Mouse (Mus musculus): ENCODE results near the gene Efl1. TPM values are rescaled to one million over a fixed set of nuclear protein-coding genes. Genes with fewer than 3 reads are reported as not detected.

Efl1 gene
- polyA plus RNA-seq, 1 experiment from 2014 or later: 16.9 TPM

DNA sequence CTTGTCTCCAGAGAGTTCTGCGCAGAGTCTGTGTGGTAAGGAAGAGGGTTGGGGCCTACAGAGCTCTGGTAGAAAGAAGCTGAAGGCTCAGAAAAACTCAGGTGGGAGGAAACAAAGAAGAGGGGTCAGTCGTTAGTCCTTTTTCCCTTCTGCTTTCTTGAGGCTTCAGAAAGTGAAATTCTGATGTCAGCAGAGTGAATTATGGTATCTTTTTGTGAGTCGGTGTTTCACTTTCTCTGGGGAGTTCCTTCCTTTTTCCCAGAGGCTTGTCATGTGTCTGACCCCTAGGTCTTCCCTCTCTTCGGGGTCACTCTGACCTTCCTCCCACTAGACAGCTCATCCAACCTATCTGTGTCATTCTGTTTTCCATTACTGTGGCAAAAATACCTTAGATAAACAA, 153.8 kb downstream of the Efl1 start:
- no peak overlapping the region for H3K4me3 ChIP-seq (ENCODE audit: low read depth, low read length)
- H3K36me3 ChIP-seq (ENCODE audit: control insufficient read depth, insufficient read depth, low read length): no peaks in the 10 kb centered on the region
- H3K9me3 ChIP-seq (replicated peaks; ENCODE audit: control insufficient read depth, low read length): no peaks in the 10 kb centered on the region
- H3K4me1 ChIP-seq (ENCODE audit: control insufficient read depth, insufficient read depth, low read length): no peaks in the 10 kb centered on the region
- no peaks in the 10 kb centered on the region for H3K27me3 ChIP-seq (ENCODE audit: control insufficient read depth, insufficient read depth, low read length)
- H3K9ac ChIP-seq (ENCODE audit: low read depth, low read length): no peak overlapping the region
- no peak for ATAC-seq (replicated peaks; ENCODE audit: insufficient number of reproducible peaks, low FRiP score, low TSS enrichment)
- WGBS (ENCODE audit: insufficient replicate concordance): 53% methylated on average over 4 of the region's 4 CpGs
- no peak overlapping the region for H3K4me2 ChIP-seq
- H3K27ac ChIP-seq (ENCODE audit: low read depth, low read length): no peak overlapping the region

DNA sequence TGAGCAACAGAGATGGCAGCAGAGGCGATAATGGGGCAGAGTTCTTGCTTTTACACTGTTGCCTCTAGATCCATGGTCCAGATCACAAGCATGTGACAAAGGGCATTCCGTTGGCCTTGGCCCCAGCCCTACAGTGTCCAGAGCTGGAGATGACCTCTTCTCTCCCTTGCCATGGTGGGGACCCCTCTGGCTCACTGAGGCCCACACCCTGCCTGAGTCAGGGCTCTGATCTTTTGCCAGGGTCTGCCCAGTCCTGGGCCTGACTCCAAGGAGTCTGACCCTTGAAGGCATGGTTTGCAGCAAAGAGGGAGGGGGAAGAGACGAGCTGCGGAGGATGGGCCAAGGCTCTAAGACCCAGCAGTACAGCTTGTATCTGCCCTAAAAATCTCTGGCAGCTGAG, 159.8 kb downstream of the Efl1 start:
- no peak overlapping the region for H3K4me2 ChIP-seq
- H3K4me3 ChIP-seq (ENCODE audit: low read depth, low read length): no peak overlapping the region
- WGBS (ENCODE audit: insufficient replicate concordance): 62% methylated on average over 4 of the region's 4 CpGs
- no peak for ATAC-seq (replicated peaks; ENCODE audit: insufficient number of reproducible peaks, low FRiP score, low TSS enrichment)
- no peaks in the 10 kb centered on the region for H3K36me3 ChIP-seq (ENCODE audit: control insufficient read depth, insufficient read depth, low read length)
- no peak overlapping the region for H3K27ac ChIP-seq (ENCODE audit: low read depth, low read length)
- no peaks in the 10 kb centered on the region for H3K4me1 ChIP-seq (ENCODE audit: control insufficient read depth, insufficient read depth, low read length)
- H3K9me3 ChIP-seq (replicated peaks; ENCODE audit: control insufficient read depth, low read length): no peaks in the 10 kb centered on the region
- no peaks in the 10 kb centered on the region for H3K27me3 ChIP-seq (ENCODE audit: control insufficient read depth, insufficient read depth, low read length)
- H3K9ac ChIP-seq (ENCODE audit: low read depth, low read length): no peak overlapping the region

DNA sequence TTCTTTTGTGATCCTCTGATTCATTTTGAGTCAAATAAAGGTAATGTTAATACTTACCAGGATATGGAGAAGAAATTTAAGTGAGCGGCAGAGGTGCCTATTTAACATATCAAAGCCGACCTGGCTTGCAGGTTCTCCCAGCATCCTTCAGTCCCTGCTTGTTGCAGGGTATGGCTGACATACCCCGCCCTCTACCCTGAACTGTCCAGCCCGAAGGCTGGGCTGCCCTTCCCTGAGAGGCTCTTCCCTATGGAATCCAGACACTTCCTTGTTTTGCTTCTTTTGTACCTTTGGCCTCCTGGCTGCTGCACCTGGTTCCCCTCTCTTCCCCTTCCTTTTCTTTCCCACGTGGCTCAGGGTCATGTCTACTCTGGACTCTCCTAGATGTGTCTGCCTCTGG, 160.7 kb downstream of the Efl1 start:
- Histone ChIP-seq H3K9ac (ENCODE audit: low read depth, low read length) (no peak overlapping the region), H3K4me3 (ENCODE audit: low read depth, low read length) (no peak overlapping the region), H3K4me1 (ENCODE audit: control insufficient read depth, insufficient read depth, low read length) (no peaks in the 10 kb centered on the region), H3K27ac (ENCODE audit: low read depth, low read length) (no peak overlapping the region), H3K9me3 (replicated peaks; ENCODE audit: control insufficient read depth, low read length) (no peaks in the 10 kb centered on the region), H3K4me2 (no peak overlapping the region), H3K36me3 (ENCODE audit: control insufficient read depth, insufficient read depth, low read length) (no peaks in the 10 kb centered on the region), H3K27me3 (ENCODE audit: control insufficient read depth, insufficient read depth, low read length) (no peaks in the 10 kb centered on the region)
- WGBS (ENCODE audit: insufficient replicate concordance): 67% methylated on average over 5 of the region's 5 CpGs
- no peak for ATAC-seq (replicated peaks; ENCODE audit: insufficient number of reproducible peaks, low FRiP score, low TSS enrichment)

DNA sequence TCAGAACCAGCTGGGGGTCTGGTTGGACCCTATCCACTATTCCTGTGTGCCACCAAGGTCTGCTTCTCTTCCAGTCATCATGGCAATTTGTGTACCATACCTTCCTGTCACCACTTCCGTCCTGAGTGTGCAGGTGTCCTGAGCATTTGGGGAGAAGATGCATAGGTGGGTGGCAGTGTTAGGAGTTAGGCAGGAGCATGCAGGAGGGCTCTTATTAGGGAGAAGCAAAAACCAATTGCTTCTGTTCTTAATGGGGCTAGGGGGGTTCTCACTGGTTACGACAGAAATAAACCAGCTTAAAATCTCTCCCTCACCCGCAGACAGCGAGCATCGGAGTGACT, 162.4 kb downstream of the Efl1 start:
- H3K4me1 ChIP-seq (ENCODE audit: control insufficient read depth, insufficient read depth, low read length): no peaks in the 10 kb centered on the region
- WGBS (ENCODE audit: insufficient replicate concordance): 47% methylated on average over 5 of the region's 5 CpGs
- H3K27ac ChIP-seq (ENCODE audit: low read depth, low read length): no peak overlapping the region
- H3K4me3 ChIP-seq (ENCODE audit: low read depth, low read length): no peak overlapping the region
- no peaks in the 10 kb centered on the region for H3K9me3 ChIP-seq (replicated peaks; ENCODE audit: control insufficient read depth, low read length)
- no peak overlapping the region for H3K4me2 ChIP-seq
- no peaks in the 10 kb centered on the region for H3K36me3 ChIP-seq (ENCODE audit: control insufficient read depth, insufficient read depth, low read length)
- no peaks in the 10 kb centered on the region for H3K27me3 ChIP-seq (ENCODE audit: control insufficient read depth, insufficient read depth, low read length)
- no peak overlapping the region for H3K9ac ChIP-seq (ENCODE audit: low read depth, low read length)
- ATAC-seq (replicated peaks; ENCODE audit: insufficient number of reproducible peaks, low FRiP score, low TSS enrichment): no peak

DNA sequence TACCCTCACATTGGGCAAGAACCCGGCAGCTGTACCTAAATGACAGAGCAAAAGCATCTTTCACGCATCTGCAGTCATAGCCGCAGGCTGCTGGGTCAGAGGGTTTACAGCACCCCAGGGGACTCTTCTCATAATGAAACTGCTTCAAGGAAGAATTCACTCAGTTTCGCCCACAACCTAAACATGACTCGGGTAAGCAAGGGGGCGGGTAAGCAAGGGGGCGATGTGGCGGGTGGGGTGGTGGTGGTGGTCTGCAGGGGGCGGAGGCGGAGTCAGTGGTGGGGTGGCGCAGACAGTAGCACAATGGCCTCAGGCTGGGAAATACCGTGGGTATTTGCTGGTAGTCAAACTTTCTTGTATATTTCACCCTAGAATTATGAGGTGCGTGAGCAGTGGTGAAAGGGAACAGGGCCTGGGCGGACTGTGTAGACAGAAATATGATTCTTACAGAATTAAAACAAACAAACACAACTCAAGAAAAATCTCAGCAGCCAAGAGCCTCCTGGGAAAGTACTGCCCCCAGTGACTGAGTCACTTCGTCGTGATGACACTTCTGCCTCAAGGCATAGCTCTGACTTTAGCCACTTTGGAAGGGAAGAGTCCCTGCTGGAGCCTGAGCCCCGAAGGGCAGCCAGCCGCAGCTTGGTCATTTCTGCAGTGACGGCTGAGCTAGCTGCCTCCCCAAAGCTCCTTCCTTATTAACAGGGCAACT, 162.9 kb downstream of the Efl1 start:
- H3K9me3 ChIP-seq (replicated peaks; ENCODE audit: control insufficient read depth, low read length): no peaks in the 10 kb centered on the region
- no peak for ATAC-seq (replicated peaks; ENCODE audit: insufficient number of reproducible peaks, low FRiP score, low TSS enrichment)
- no peak overlapping the region for H3K9ac ChIP-seq (ENCODE audit: low read depth, low read length)
- no peaks in the 10 kb centered on the region for H3K4me1 ChIP-seq (ENCODE audit: control insufficient read depth, insufficient read depth, low read length)
- 28% methylated on average over 19 of the region's 19 CpGs for WGBS (ENCODE audit: insufficient replicate concordance)
- H3K27ac ChIP-seq (ENCODE audit: low read depth, low read length): no peak overlapping the region
- H3K4me2 ChIP-seq: peak overlapping the region; percentile 40
- no peak overlapping the region for H3K4me3 ChIP-seq (ENCODE audit: low read depth, low read length)
- H3K27me3 ChIP-seq (ENCODE audit: control insufficient read depth, insufficient read depth, low read length): no peaks in the 10 kb centered on the region
- H3K36me3 ChIP-seq (ENCODE audit: control insufficient read depth, insufficient read depth, low read length): no peaks in the 10 kb centered on the region

DNA sequence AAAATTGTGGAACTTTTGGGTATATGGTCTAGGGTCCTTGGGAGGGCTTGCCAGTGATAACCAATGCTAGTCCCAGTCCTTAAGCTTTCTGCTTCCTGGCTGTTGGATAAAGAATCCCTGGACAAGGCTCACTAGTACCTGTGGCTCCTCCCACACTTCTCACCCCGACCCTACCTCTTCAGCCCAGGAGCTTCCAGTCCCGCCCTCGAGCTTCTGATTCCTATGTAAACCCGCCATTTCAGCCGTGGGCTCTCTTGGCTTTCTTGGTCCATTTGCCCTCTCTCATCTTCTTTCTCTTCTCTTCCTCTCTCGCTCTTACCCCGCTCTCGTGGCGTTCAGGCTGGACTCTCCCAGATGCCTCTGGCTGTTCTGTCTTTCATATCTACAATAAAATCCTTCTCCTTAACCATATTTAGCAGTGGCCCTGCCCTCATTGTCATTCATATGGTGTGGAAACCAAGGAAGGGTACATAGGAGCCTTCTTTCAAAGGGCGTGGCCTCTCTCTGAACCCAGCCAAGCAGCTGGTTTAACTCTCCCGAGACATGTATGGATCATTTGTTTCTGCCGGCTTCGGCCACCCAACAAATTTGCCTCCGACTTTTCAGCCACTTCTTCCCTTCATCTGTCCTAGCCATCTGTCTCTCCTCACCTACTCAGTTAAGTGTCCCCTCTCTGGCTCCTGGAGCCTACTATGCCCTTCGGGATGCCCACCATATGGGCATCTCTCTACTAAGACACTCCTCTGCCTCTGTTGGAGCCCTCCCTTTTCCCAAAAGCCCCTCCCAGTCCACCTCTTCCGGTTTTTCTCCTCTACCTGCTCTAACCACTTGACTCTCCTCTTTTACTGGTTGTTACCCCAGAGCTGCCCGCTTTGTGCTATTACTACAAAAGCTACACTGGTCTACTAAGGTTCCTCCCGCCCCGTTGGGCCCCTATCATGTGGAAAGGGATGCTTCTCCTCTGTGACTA, 164.1 kb downstream of the Efl1 start:
- Histone ChIP-seq H3K4me1 (ENCODE audit: control insufficient read depth, insufficient read depth, low read length) (no peaks in the 10 kb centered on the region), H3K4me2 (no peak overlapping the region), H3K36me3 (ENCODE audit: control insufficient read depth, insufficient read depth, low read length) (no peaks in the 10 kb centered on the region), H3K9ac (ENCODE audit: low read depth, low read length) (no peak overlapping the region), H3K27ac (ENCODE audit: low read depth, low read length) (no peak overlapping the region), H3K4me3 (ENCODE audit: low read depth, low read length) (no peak overlapping the region), H3K9me3 (replicated peaks; ENCODE audit: control insufficient read depth, low read length) (peaks cover 3% of the 10 kb centered on the region; the same call in 1 of the 2 replicates), H3K27me3 (ENCODE audit: control insufficient read depth, insufficient read depth, low read length) (no peaks in the 10 kb centered on the region)
- 80% methylated on average over 19 of the region's 19 CpGs for WGBS (ENCODE audit: insufficient replicate concordance)
- no peak for ATAC-seq (replicated peaks; ENCODE audit: insufficient number of reproducible peaks, low FRiP score, low TSS enrichment)

DNA sequence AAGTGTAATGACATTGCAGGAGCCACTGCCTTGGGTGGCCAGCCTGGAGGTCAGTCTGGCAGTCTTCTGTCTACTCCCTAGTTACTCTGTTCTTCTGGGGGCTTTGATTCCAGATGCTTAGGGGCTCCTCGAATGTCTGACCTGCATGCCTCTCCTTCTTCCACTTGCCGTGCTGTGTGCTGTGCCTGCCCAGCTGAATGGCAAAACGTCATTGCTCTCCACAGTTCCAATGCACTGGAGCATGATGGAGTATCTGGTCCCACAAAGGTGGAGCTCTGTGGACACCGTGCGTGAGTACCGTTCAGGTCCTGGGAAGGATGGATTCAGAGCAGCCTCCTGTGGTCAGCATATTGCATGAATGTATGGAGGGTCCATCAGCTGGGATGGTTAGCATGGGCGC, 171.1 kb downstream of the Efl1 start:
- Histone ChIP-seq H3K4me2 (no peak overlapping the region), H3K9me3 (replicated peaks; ENCODE audit: control insufficient read depth, low read length) (peaks cover 3% of the 10 kb centered on the region; the same call in 1 of the 2 replicates), H3K9ac (ENCODE audit: low read depth, low read length) (no peak overlapping the region), H3K4me3 (ENCODE audit: low read depth, low read length) (no peak overlapping the region), H3K4me1 (ENCODE audit: control insufficient read depth, insufficient read depth, low read length) (no peaks in the 10 kb centered on the region), H3K36me3 (ENCODE audit: control insufficient read depth, insufficient read depth, low read length) (no peaks in the 10 kb centered on the region), H3K27ac (ENCODE audit: low read depth, low read length) (no peak overlapping the region), H3K27me3 (ENCODE audit: control insufficient read depth, insufficient read depth, low read length) (no peaks in the 10 kb centered on the region)
- WGBS (ENCODE audit: insufficient replicate concordance): 88% methylated on average over 7 of the region's 7 CpGs
- no peak for ATAC-seq (replicated peaks; ENCODE audit: insufficient number of reproducible peaks, low FRiP score, low TSS enrichment)

DNA sequence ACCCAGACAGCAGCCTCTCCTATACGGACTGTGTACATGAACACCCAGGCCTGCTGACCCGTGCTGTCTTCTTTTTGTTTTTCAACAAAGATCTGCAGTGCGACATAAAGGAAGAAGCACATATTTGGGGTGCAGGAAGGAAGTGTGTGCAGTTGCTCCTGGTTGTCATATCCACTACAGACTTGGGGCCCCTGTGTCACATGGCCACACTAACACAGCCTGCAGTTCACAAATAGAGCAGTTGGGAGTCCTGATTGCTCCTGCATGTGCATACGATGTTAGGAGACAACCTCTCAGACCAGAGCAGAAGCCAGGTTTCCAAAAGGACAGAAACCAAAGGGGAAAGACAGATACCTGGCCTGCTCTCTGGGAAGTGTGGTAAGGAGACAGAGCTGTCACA, 172.2 kb downstream of the Efl1 start:
- Histone ChIP-seq H3K4me2 (no peak overlapping the region), H3K9ac (ENCODE audit: low read depth, low read length) (no peak overlapping the region), H3K27me3 (ENCODE audit: control insufficient read depth, insufficient read depth, low read length) (no peaks in the 10 kb centered on the region), H3K36me3 (ENCODE audit: control insufficient read depth, insufficient read depth, low read length) (no peaks in the 10 kb centered on the region), H3K4me1 (ENCODE audit: control insufficient read depth, insufficient read depth, low read length) (no peaks in the 10 kb centered on the region), H3K4me3 (ENCODE audit: low read depth, low read length) (no peak overlapping the region), H3K9me3 (replicated peaks; ENCODE audit: control insufficient read depth, low read length) (peaks cover 3% of the 10 kb centered on the region; the same call in 1 of the 2 replicates), H3K27ac (ENCODE audit: low read depth, low read length) (no peak overlapping the region)
- no peak for ATAC-seq (replicated peaks; ENCODE audit: insufficient number of reproducible peaks, low FRiP score, low TSS enrichment)
- WGBS (ENCODE audit: insufficient replicate concordance): 68% methylated on average over 4 of the region's 4 CpGs

All from heart, embryonic 11.5 days (tissue).